Mouse (Mus musculus) right cerebral cortex, postnatal 4 days (tissue): ENCODE data around the gene Tnfaip8l2.
"Not testable (repeated sequence)": the region's sequence is repeated elsewhere in the genome, so short reads cannot be mapped to it uniquely, and the experiment has no call there.

Experiments
- DNase-seq: peaks from one replicate; pipeline ENCODE4 v3.0.0-alpha.2; 2022

Gene Tnfaip8l2

GRCm38 (mm10) chr3:95110911-95111726, 31.0 kb downstream of the Tnfaip8l2 start, which contains the start of gene Vps72:
Gene Vps72, plus strand, starts transcription at chr3:95111022.
- peak; percentile 83 for DNase-seq

- no peak for DNase-seq
Observed at GRCm38 (mm10) chr3:95107898-95108297, 34.3 kb downstream of the Tnfaip8l2 start.

GRCm38 (mm10) chr3:95107308-95107707, 34.9 kb downstream of the Tnfaip8l2 start:
- DNase-seq: not testable (repeated sequence)

DNA sequence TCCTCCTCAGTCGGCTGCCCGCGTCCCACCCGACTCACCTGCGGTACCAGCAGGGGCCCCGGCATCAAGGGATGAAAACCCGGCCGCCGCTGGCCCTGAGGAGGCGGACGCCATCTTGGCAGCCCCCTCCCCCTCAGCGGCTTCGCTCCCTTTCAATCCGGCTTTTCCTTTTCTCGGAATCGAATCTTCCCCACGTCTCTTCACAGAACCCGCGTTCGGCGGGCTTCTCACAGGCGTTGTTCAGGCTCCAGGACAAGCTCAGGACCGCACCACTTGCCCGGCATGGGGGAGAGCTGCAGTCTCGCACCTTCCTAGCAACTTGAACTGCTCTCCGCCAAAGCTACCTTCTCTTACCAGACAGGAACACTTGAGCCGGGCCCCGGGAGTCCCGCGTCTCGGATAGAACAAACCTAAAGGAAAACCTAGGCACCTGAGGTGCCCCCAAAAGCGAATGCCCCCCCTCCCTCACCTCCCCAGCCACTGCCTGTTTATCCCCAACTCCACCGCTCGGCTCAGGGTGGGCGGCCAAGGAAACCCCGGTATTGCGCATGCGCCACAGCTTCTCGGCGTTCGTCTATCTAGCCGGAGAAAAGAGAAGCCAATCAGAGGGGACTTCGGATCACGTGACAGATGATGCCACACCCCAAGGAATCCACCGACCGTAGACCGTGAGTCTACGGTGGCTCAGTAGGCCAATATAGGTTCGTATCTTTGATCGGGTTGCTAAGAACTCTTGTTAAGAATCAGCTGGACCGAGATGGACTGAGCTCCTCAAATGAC, 35.6 kb downstream of the Tnfaip8l2 start, which contains the start of gene Pip5k1a:
TSS of gene Pip5k1a (minus strand) at position 593 of the 780 bp plus-strand sequence.
- peak; percentile 98 for DNase-seq

DNA sequence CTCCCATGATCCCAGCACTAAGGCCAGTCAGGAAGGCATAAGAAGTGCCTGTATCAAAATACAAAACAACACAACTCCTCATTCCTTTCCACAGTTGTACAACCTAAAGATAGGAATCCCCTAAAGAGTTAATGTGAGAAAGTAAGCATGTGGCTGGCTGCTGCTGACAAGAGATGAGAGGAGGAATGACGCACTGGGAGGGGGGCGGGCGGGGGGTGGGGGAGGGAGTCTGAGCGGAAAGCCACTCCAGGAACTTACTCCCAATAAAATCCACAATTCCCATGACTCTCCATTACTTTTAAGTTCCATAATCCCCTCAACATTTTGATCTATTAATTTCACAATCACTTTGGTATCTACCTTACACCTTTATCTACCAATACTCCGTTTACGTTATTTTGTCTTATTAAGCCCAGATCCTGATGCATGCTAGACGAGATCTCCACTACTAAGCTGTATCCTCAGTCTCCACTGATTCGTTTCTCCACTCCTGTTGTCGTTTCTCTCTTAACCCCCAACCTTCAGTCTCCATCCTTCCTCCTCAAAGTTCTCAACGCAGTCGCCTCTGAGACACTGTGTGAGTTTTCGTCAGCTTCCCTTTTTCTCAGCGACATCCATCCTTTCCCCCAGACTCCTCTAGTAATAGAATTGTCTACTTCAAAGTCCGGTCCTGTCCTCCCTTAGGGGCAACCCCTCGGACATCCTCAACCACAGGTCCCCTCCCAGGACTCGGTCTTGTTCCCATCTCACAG, 36.4 kb downstream of the Tnfaip8l2 start:
- no peak for DNase-seq

DNA sequence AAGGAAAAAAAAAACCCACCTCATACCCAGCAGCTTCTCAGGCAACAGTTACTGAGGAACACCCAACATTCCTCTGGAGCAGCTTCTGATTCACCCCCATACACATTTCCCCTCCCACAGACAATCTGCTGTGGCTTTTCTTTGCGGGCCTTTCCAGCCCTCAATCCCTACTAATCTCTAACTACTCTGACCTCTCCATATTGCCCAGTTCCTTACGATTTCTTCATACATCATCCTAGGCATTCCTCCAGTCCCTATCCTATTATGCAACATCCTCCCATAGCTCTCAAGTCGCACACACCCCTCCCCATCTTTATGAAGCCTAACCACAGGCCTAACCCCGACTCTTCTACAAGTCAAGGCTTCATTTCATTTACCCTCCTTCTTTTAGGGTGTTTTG, 37.0 kb downstream of the Tnfaip8l2 start:
- no peak for DNase-seq

DNA sequence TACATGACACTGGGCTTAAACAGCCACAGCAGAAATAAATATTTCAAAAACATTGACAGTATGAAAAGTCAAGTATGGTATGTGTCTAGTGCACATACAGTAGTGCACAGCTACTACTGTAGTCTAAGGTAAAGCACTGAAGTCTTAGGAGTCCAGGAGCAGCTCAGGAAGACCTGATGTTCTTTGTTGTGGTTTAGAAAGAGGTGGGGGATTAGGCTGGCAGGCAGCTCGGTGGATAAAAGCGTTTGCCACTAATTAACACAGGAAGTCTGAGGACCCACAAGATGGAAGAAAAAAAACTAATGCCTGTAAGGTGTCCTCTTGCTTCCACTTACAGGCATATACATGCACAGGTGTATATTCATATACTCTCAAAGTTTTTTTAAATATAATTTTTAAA, 41.3 kb downstream of the Tnfaip8l2 start:
- DNase-seq: no peak
